Mouse (Mus musculus): ENCODE measurements around the gene Zfp119b. TPM values are rescaled to one million over a fixed set of nuclear protein-coding genes. Genes with fewer than 3 reads are reported as not detected.
"Not testable (repeated sequence)": the region's sequence is repeated elsewhere in the genome, so short reads cannot be mapped to it uniquely, and the experiment has no call there.

Gene Zfp119b
- polyA plus RNA-seq, 1 experiment from 2014 or later: 11.0 TPM

DNA sequence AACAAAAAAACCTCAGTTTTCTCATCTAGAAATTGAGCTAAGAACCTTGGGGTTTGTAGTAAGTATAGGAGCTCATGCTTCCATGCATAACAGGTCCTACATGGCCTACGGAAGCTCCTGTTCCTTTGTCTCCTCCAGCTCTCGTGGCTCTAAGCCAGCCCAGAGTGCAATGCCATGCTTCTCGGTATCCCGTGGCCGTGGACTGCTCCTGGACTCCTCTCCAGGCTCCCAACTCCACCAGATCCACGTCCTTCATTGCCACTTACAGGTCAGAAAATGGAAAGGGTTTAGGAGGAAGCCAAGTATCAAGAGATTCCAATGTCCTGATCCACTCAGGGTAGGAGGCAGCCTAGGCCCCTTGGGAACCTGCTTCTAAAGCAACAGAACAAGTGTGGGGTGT, 4.5 kb upstream of the Zfp119b start:
- Histone ChIP-seq H3K36me3 (ENCODE audit: insufficient read depth, low read length) (no peaks in the 10 kb centered on the region), H3K4me2 (replicated peaks; ENCODE audit: low read depth, low read length) (no peak overlapping the region), H3K9ac (replicated peaks; ENCODE audit: low read depth) (no peak overlapping the region), H3K27ac (ENCODE audit: low read length) (no peak overlapping the region), H3K9me3 (ENCODE audit: low read length) (no peaks in the 10 kb centered on the region), H3K4me1 (ENCODE audit: insufficient read depth, low read depth, low read length) (peaks cover 4% of the 10 kb centered on the region; the same call in 1 of the 2 replicates), H3K27me3 (replicated peaks; ENCODE audit: insufficient read depth, low read length) (no peaks in the 10 kb centered on the region), H3K4me3 (ENCODE audit: low read depth, low read length) (no peak overlapping the region)
- TF ChIP-seq CTCF (IDR thresholded peaks at IDR 0.05) (no peak), EP300 (IDR thresholded peaks at IDR 0.05) (no peak)
- DNase-seq (ENCODE audit: low spot score): no peak
- 68% methylated on average over 6 of the region's 6 CpGs for WGBS
- ATAC-seq: no peak

DNA sequence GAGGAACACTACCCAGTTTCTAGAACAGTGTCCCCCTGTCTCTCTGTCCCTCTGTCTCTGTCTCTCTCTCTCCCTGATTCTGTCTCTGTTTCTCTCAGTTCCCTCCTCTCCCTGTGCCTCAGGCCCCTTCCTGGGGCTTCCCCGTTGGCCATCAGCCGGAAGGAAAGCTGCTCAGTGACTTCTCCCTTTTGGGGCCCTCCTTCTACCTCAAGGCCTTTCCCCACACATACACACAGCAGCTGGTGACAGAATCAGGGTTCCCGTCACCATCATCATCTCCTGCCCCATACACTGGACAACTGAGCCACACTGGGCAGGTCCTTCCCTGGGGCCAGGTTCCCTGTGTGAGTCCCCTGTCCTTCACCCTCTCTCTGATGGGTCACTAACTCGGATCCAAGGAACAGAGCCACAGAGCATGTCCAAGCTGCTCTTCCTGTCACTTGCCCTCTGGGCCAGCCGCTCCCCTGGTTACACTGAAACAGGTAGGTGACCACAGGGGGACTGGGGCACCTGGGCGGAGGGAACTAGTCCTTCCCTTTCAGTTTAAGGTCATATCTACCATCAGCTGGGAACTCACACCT, 3.2 kb upstream of the Zfp119b start, which contains the start of gene Ebi3:
Gene Ebi3, plus strand, starts transcription at position 194 of the 581 bp plus-strand sequence.
- WGBS: 66% methylated on average over 6 of the region's 6 CpGs
- DNase-seq (ENCODE audit: low spot score) (peak; percentile 21), ATAC-seq (0 out of 2 replicates have a peak, but pooled peaks have one; percentile 25)

DNA sequence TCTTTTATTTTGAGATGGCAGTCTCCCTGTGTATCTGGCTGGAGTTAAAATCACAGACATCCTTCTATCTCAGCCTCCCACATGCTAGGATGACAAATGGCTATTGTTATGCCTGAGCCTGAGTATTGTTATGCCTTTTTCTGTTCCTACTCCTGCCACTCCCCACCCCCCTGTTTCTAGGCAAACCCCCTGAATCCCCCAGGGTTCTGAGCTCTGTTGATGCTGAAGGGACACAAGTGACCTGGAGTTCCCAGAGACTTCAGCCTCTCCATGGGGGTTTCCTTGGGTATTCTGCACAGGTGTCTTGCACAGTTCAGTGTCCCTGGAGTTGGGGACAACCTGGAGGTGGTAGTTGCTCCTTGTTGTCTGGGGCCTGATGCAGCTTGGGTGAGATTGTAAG, 2.7 kb upstream of the Zfp119b start:
- Histone ChIP-seq H3K27ac (ENCODE audit: low read length) (no peak overlapping the region), H3K4me1 (ENCODE audit: insufficient read depth, low read depth, low read length) (no peaks in the 10 kb centered on the region), H3K4me3 (ENCODE audit: low read depth, low read length) (no peak overlapping the region), H3K9ac (replicated peaks; ENCODE audit: low read depth) (no peak overlapping the region), H3K27me3 (replicated peaks; ENCODE audit: insufficient read depth, low read length) (no peaks in the 10 kb centered on the region), H3K4me2 (replicated peaks; ENCODE audit: low read depth, low read length) (no peak overlapping the region), H3K9me3 (ENCODE audit: low read length) (no peaks in the 10 kb centered on the region), H3K36me3 (ENCODE audit: insufficient read depth, low read length) (no peaks in the 10 kb centered on the region)
- ATAC-seq (no peak), DNase-seq (ENCODE audit: low spot score) (no peak)
- no peak for TF ChIP-seq CTCF (IDR thresholded peaks at IDR 0.05)
- no peak for TF ChIP-seq EP300 (IDR thresholded peaks at IDR 0.05)

More for the DNA sequence above, 3.2 kb upstream of the Zfp119b start, which contains the start of gene Ebi3:
- Histone ChIP-seq H3K27me3 (replicated peaks; ENCODE audit: insufficient read depth, low read length) (no peaks in the 10 kb centered on the region), H3K9me3 (ENCODE audit: low read length) (no peaks in the 10 kb centered on the region), H3K4me2 (replicated peaks; ENCODE audit: low read depth, low read length) (no peak within 1 kb of the TSS), H3K9ac (replicated peaks; ENCODE audit: low read depth) (no peak within 1 kb of the TSS), H3K4me3 (ENCODE audit: low read depth, low read length) (no peak within 1 kb of the TSS), H3K36me3 (ENCODE audit: insufficient read depth, low read length) (no peaks in the 10 kb centered on the region), H3K27ac (ENCODE audit: low read length) (no peak within 1 kb of the TSS), H3K4me1 (ENCODE audit: insufficient read depth, low read depth, low read length) (no peaks in the 10 kb centered on the region)
- TF ChIP-seq EP300 (IDR thresholded peaks at IDR 0.05) (no peak), CTCF (IDR thresholded peaks at IDR 0.05) (no peak)

DNA sequence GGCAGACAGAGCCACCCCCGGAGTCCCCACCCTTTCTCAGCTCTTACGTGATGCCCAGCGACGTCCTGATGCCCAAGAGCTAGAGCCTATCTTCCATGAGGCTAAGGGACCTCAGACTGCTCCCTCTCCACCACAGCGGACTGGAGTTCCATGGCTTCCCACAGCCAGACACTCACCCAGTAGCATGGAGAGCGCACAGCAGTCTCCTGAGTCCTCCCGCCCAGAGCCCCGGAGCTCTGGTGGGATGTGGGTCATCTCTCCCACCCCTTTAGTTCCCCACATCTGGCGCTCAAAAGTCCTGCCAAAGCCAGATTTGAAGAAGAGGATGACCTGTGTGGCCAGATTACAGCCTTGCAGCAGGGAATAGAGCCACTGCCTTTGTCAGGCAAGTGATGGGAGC, 1.3 kb upstream of the Zfp119b start:
- ATAC-seq (no peak), DNase-seq (ENCODE audit: low spot score) (no peak)
- no peaks in the 10 kb centered on the region for H3K27me3 ChIP-seq (replicated peaks; ENCODE audit: insufficient read depth, low read length)
- 71% methylated on average over 9 of the region's 9 CpGs for WGBS
- no peaks in the 10 kb centered on the region for H3K9me3 ChIP-seq (ENCODE audit: low read length)
- H3K27ac ChIP-seq (ENCODE audit: low read length): no peak overlapping the region
- no peaks in the 10 kb centered on the region for H3K4me1 ChIP-seq (ENCODE audit: insufficient read depth, low read depth, low read length)
- H3K36me3 ChIP-seq (ENCODE audit: insufficient read depth, low read length): no peaks in the 10 kb centered on the region
- no peak overlapping the region for H3K4me3 ChIP-seq (ENCODE audit: low read depth, low read length)
- H3K4me2 ChIP-seq (replicated peaks; ENCODE audit: low read depth, low read length): no peak overlapping the region
- no peak overlapping the region for H3K9ac ChIP-seq (replicated peaks; ENCODE audit: low read depth)
- TF ChIP-seq CTCF (IDR thresholded peaks at IDR 0.05): no peak
- TF ChIP-seq EP300 (IDR thresholded peaks at IDR 0.05): no peak

DNA sequence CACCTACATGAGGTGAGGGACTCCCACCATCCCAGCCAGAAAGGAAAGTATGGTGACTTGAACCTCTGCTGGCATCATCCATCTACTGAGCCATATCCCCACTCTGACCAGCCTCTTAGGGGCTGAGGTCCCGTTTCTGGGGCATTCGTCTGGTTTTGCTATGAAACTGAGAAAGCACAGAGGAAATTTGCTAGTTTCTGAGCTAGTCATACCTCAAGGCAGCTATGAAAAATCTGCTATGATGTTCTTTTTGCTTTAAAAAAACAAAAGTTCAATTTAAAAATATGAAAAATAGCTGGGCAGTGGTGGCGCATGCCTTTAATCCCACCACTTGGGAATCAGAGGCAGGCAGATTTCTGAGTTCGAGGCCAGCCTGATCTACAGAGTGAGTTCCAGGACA, 653 bp downstream of the Zfp119b start:
- no peaks in the 10 kb centered on the region for H3K27me3 ChIP-seq (replicated peaks; ENCODE audit: insufficient read depth, low read length)
- no peaks in the 10 kb centered on the region for H3K36me3 ChIP-seq (ENCODE audit: insufficient read depth, low read length)
- 84% methylated on average over 4 of the region's 4 CpGs for WGBS
- no peak overlapping the region for H3K4me3 ChIP-seq (ENCODE audit: low read depth, low read length)
- TF ChIP-seq EP300 (IDR thresholded peaks at IDR 0.05) (no peak), CTCF (IDR thresholded peaks at IDR 0.05) (no peak)
- H3K4me2 ChIP-seq (replicated peaks; ENCODE audit: low read depth, low read length): no peak overlapping the region
- H3K4me1 ChIP-seq (ENCODE audit: insufficient read depth, low read depth, low read length): no peaks in the 10 kb centered on the region
- no peak for DNase-seq (ENCODE audit: low spot score)
- ATAC-seq: no peak
- H3K27ac ChIP-seq (ENCODE audit: low read length): no peak overlapping the region
- no peaks in the 10 kb centered on the region for H3K9me3 ChIP-seq (ENCODE audit: low read length)
- no peak overlapping the region for H3K9ac ChIP-seq (replicated peaks; ENCODE audit: low read depth)

DNA sequence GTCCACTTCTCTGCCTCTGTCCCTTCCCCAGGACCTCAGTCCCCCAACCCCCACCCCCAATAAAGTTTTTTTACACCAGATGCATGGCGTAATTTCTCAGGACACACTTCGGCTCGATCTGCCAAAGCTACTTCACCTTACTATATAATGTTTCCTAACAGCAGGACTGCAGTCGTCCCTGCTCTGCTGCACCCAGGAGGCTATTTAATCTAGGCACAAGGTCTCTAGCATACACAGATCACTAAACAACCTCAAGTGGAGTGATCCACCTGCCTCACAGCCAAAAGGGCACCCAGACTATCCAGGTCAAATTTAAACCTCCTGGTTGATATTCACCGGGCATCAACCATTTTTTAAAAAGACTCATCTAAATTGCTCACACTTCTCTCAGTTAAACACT, 3.6 kb downstream of the Zfp119b start:
- Histone ChIP-seq H3K27me3 (replicated peaks; ENCODE audit: insufficient read depth, low read length) (no peaks in the 10 kb centered on the region), H3K9me3 (ENCODE audit: low read length) (no peaks in the 10 kb centered on the region), H3K4me2 (replicated peaks; ENCODE audit: low read depth, low read length) (peak overlapping the region; percentile 71), H3K4me1 (ENCODE audit: insufficient read depth, low read depth, low read length) (no peaks in the 10 kb centered on the region), H3K27ac (ENCODE audit: low read length) (peak overlapping the region; percentile 89), H3K36me3 (ENCODE audit: insufficient read depth, low read length) (no peaks in the 10 kb centered on the region), H3K4me3 (ENCODE audit: low read depth, low read length) (peak overlapping the region; percentile 43), H3K9ac (replicated peaks; ENCODE audit: low read depth) (peak overlapping the region; percentile 58; the same call in 1 of the 2 replicates)
- TF ChIP-seq CTCF (IDR thresholded peaks at IDR 0.05) (no peak), EP300 (IDR thresholded peaks at IDR 0.05) (no peak)
- ATAC-seq: no peak
- DNase-seq (ENCODE audit: low spot score): no peak
- WGBS: 23% methylated on average over 5 of the region's 5 CpGs

DNA sequence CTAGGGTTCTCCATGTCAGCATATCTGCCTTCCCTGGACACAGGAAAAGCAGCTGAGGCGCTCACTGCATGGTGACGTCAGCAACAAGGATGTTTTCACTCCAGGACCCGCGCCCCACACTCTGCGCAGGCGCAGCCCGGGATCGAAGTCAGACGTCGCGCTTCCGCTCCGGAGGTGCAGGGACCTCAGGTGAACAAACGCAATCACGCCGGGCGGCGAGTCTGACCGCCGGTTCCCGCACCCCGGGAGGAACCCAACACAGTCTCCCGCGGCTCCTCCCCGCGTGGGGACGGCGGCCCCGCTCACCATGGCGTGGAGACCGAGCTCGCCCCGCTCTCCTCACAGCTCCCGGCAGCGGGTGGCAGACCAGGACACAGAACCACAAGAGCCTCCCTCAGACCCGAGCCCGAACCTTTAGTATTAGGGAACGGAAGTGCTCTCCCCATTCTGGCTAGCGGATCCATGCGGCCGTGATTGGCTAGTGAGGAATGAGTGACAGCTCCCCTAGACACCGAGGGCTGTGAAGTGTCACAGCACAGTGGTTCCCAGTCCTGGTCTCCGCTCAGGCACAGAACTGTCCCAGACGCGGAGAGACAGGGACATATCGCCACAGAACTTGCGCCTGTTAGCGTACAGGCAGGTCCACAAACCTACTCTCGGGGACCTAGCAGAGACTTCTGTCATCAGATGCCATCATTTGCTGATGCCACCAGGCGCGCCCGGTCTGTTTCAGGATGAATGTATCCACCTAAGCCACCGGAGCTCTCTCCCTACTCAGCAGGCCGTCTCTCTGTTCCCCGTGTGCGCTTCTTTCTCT, 4.2 kb downstream of the Zfp119b start:
- not testable (repeated sequence) for H3K27me3 ChIP-seq (replicated peaks; ENCODE audit: insufficient read depth, low read length); H3K36me3 ChIP-seq (ENCODE audit: insufficient read depth, low read length); H3K9me3 ChIP-seq (ENCODE audit: low read length); H3K4me1 ChIP-seq (ENCODE audit: insufficient read depth, low read depth, low read length)
- Histone ChIP-seq H3K9ac (replicated peaks; ENCODE audit: low read depth) (peak overlapping the region; percentile 58), H3K27ac (ENCODE audit: low read length) (peak overlapping the region; percentile 89), H3K4me3 (ENCODE audit: low read depth, low read length) (peak overlapping the region; percentile 43), H3K4me2 (replicated peaks; ENCODE audit: low read depth, low read length) (peak overlapping the region; percentile 71)
- under 1% methylated on average over 45 of the region's 56 CpGs for WGBS
- DNase-seq (ENCODE audit: low spot score) (peak; percentile 82), ATAC-seq (peak; percentile 97)
